Mouse (Mus musculus): ENCODE results near the gene Gcnt7.

DNA sequence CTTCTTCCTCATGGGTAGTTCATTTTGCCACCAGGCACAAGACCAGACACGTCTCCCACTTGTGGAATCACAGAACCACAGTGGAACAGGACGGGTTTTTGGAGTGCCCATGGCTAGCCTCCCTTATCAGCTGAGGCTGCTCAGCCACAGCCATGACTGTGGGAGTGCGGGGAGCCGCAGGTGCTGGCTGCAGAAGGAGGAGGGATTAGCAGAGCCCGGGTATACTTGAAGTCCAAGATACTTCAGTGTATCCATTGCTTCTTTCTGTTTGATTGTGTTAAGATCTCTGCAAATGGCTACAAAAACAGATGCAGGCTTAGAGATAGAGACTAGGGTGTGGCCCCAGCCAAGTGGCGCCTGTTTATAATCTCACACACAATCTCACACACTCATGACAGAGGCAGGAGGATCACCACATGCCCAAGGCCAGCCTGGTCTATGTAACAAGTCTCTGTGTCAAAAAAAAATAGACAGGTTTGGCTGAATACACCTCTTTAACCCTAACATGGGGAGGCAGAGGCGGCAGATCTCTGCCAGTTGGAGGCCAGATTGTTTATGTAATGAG, 42.4 kb upstream of the Gcnt7 start:
- TF ChIP-seq CTCF (IDR thresholded peaks at IDR 0.05; ENCODE audit: low read depth, low read length) (no peak), POLR2A (IDR thresholded peaks at IDR 0.05; ENCODE audit: borderline replicate concordance, low read depth, low read length) (no peak)

Data from bone marrow macrophage, adult 2 months (primary cell).